Mouse (Mus musculus) C2C12 (cell line): ENCODE data around the gene Eps8.

Source experiments
- CTCF ChIP-seq: IDR thresholded peaks from one replicate; pipeline ENCODE4 v1.5.1; 2011; ENCODE audit not compliant: control insufficient read depth, insufficient read depth, insufficient read length
- MYOD1 ChIP-seq: IDR thresholded peaks from one replicate; pipeline ENCODE4 v1.6.1; 2011; ENCODE audit warnings: low read depth; ENCODE audit not compliant: control insufficient read depth, insufficient read length
- USF1 ChIP-seq: IDR thresholded peaks from one replicate; pipeline ENCODE4 v1.6.1; 2011; ENCODE audit warnings: low read depth, mild to moderate bottlenecking, control low read depth, moderate library complexity

GRCm38 (mm10) chr6:137494136-137494475, 160.6 kb downstream of the Eps8 start:
- TF ChIP-seq CTCF = no peak
- no peak for TF ChIP-seq MYOD1
- no peak for TF ChIP-seq USF1
